Mouse (Mus musculus) cerebellum, postnatal 36 days (tissue): Measurements from ENCODE around the gene Gm14326.
A peak's percentile ranks its signal among the peaks of the same experiment; 100 is the strongest.
"Not testable (repeated sequence)": the region's sequence is repeated elsewhere in the genome, so short reads cannot be mapped to it uniquely, and the experiment has no call there.

Experiments used
- DNase-seq, 2 experiments: peaks; one replicate each; pipeline ENCODE4 v3.0.0; 2021 to 2022; ENCODE audit warnings: mixed read lengths in 2 of 2

The Gm14326 gene

DNA sequence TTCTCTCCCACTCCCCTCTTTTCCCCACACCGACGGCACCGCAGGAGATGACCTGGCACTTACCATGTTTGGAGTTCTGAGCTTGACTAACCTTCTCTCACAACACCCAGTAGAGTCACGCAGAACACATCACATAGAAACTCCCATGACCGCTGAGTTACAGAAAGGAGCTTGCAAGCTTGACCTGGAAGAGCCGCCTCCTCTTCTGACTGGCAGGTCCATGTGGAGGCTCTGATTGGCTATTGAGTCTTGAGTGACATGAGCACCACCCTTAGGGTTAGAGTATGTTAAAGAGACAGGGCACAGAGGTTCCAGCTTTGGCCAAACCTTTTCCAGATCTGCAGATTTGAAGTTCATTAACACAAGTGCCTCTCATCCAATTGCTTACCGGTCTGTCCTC, at the start of gene Gm14326:
Gene Gm14326, minus strand, starts transcription at position 153 of the 400 bp plus-strand sequence.
- peak; percentile 77 to 81 for DNase-seq

DNA sequence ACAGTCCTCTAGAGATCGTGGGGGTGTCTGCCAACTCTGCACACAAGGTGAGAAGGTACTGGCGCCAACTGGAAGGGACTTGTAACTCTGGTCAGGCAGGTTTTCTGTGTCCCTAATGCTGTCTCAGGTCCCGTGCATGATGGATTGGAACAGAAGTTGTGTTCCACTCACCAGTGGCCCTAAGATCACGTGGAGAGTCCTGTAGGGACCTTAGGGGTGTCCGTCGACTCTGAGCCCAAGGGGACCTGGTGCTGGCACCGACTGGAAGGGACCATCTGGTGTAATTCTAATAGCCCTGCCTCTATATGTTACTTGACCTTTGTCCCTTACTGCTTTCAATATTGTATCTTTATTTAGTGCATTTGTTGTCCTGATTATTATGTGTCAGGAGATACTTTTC, 17.7 kb upstream of the Gm14326 start:
- not testable (repeated sequence) for DNase-seq

- peak; percentile 31 to 42 for DNase-seq
Measured at GRCm38 (mm10) chr2:177956734-177957133, 363 bp downstream of the Gm14326 start.

GRCm38 (mm10) chr2:177925563-177926103, 31.5 kb downstream of the Gm14326 start, which contains the start of gene Zfp972:
Gene Zfp972 (minus strand): TSS chr2:177925613.
- not testable (repeated sequence) for DNase-seq

DNA sequence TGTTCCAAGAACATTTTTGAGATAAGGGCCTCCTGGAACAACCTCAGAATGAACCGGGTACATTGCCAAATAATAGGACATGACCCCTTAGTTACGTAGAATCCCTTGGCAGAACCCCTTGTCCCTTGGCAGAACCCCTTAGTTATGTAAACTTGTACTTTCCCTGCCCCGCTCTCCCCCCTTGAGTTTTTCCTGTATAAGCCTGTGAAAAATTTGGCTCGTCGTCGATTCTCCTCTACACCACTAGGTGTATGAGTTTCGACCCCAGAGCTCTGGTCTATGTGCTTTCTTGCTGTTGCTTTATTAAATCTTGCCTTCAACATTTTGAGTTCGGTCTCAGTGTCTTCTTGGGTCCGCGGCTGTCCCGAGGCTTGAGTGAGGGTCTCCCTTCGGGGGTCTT, 53.8 kb downstream of the Gm14326 start:
- DNase-seq = not testable (repeated sequence)

- DNase-seq = not testable (repeated sequence)
Measured at GRCm38 (mm10) chr2:177898171-177898570, 58.9 kb downstream of the Gm14326 start.

DNA sequence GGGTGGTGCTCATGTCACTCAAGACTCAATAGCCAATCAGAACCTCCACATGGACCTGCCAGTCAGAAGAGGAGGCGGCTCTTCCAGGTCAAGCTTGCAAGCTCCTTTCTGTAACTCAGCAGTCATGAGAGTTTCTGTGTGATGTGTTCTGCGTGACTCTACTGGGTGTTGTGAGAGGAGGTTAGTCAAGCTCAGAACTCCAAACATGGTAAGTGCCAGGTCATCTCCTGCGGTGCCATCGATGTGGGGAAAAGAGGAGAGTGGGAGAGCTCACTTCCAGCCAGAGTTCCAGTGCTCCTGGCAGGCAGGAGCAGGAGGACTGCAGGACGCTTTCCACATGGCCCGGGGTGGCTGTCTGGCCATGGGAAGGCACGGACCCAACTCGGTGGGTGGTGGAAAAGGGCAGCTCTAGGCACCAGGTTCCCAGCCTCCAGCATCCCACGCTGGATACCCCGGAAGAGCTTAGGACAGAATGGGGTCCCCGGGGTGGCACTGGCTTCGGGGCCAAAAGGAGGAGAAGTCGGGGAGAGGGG, 60.0 kb downstream of the Gm14326 start, which contains the start of gene Gm14327:
Gene Gm14327, plus strand, starts transcription at position 51 of the 533 bp plus-strand sequence.
- not testable (repeated sequence) for DNase-seq

- DNase-seq = peak in 1 of 2 experiments; percentile 0
Measured at GRCm38 (mm10) chr2:177887743-177888142, 69.4 kb downstream of the Gm14326 start.
